Mouse (Mus musculus): ENCODE results near the gene Tcp11l1. TPM values are rescaled to one million over a fixed set of nuclear protein-coding genes. Genes with fewer than 3 reads are reported as not detected.

Tcp11l1 gene
- polyA plus RNA-seq (2011; ENCODE audit: insufficient read depth, insufficient read length, low replicate concordance, missing spikeins): 2.7 and 3.9 TPM in 2 replicates

DNA sequence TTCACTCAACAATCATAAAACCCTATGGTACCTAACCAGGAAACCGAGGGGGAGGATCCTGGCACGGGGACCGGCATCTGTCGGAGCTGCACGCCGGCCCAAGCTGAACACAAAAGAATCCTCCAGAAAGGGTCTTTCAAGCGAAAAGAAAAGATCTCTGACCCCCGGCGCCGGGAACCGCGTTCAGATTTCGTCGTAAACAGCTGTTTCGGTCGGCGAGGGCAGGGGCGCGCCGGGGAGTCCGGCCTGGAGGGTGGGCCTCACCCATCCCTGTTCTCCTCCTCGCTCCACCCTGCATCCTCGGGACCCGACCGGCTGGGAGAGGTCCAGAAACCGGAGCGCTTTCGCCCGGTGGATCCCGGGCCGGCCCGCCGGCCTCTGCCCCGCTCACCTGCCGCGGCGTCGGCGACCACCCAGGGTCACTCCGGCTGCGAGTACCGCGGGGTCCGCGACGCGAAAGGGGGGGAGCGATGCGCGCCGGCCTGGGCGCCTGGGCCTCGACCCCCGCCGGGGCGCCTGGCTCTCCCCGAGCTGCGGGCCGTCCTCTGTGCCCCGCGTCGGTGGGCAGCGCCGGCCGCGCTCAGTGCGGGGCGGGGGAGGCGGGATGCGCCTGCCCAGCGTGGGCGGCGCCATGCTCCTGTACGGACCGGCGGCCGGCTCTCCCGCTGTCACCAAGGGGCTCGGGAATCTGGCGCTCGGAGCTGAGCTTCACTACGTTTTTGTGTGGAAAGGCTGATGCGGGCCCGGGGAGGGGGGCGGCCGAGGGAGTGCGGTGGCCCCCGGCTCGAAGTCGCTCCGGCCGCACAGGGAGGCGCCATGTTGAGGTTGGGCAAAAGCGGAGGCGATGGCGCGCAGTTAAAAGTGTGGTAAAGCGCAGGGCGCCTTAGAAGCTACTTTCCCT lies at the start of gene Tcp11l1:
Tcp11l1 (minus strand) TSS at position 585 of the 901 bp plus-strand sequence.
- WGBS: under 1% methylated on average over 98 of the region's 99 CpGs
- no peak within 1 kb of the TSS; the same call in 1 of the 2 replicates for H3K27ac ChIP-seq (ENCODE audit: control insufficient read depth, insufficient read depth, low read depth, low read length, poor library complexity)
- H3K4me3 ChIP-seq (replicated peaks; ENCODE audit: control insufficient read depth, low read depth, low read length): peak within 1 kb of the TSS; percentile 55
- TF ChIP-seq CTCF (IDR thresholded peaks at IDR 0.05; ENCODE audit: control insufficient read depth, insufficient read depth, low read length) (no peak), POLR2A (IDR thresholded peaks at IDR 0.05; ENCODE audit: borderline replicate concordance, control insufficient read depth, low read depth, low read length) (no peak)
- no peaks in the 10 kb centered on the region for H3K4me1 ChIP-seq (ENCODE audit: control insufficient read depth, insufficient read depth, low read length)

DNA sequence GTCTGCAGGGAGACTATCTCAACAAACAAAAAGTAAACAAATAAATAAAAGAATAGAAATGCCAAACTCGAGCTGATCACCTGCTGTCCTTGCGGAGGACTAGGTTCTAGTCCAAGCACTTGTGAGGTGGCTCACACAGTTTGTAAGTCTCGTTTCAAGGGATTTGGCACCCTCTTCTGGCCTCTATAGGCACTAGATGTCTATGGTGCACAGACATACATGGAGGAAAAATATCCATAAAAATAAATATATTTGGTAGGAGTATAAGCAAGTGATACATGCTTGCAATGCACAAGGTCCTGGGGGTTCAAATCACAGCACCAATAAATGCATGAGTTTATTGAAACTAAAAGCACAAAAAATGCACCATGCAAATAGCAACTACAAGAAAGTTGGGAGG lies 38.6 kb upstream of the Tcp11l1 start:
- TF ChIP-seq CTCF (IDR thresholded peaks at IDR 0.05; ENCODE audit: control insufficient read depth, insufficient read depth, low read length): no peak
- Histone ChIP-seq H3K4me3 (replicated peaks; ENCODE audit: control insufficient read depth, low read depth, low read length) (no peak overlapping the region), H3K27ac (ENCODE audit: control insufficient read depth, insufficient read depth, low read depth, low read length, poor library complexity) (no peak overlapping the region), H3K4me1 (ENCODE audit: control insufficient read depth, insufficient read depth, low read length) (no peaks in the 10 kb centered on the region)
- 52% methylated on average over 3 of the region's 3 CpGs for WGBS

DNA sequence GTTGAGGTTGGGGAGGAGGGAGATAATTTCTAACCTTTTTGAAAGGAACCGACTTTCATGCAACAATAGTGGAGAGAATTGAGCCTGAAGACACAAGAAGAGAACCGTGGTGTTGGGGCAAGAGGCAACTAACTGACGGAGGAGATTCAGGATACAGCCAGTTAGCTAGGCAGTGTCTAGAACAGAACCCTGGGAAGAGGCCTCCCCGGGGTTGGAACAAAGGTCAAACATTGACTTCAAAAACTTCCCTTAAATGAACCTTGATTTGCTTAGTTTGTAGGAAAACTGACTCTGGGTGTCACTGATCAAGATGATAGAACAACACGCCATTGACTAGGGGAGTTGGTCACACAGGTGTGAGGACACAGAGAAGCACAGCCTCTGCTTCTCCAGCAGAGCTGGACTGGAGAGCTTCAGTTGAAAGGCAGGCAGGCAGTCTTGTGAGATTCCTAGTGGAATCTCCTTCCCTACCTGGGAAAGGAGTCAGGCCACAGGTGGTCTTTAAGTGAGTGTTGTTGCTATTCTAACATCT lies 36.7 kb upstream of the Tcp11l1 start:
- 70% methylated on average over 5 of the region's 5 CpGs for WGBS
- H3K27ac ChIP-seq (ENCODE audit: control insufficient read depth, insufficient read depth, low read depth, low read length, poor library complexity): no peak overlapping the region
- no peaks in the 10 kb centered on the region for H3K4me1 ChIP-seq (ENCODE audit: control insufficient read depth, insufficient read depth, low read length)
- no peak overlapping the region for H3K4me3 ChIP-seq (replicated peaks; ENCODE audit: control insufficient read depth, low read depth, low read length)
- TF ChIP-seq POLR2A (IDR thresholded peaks at IDR 0.05; ENCODE audit: borderline replicate concordance, control insufficient read depth, low read depth, low read length) (no peak), CTCF (IDR thresholded peaks at IDR 0.05; ENCODE audit: control insufficient read depth, insufficient read depth, low read length) (no peak)

DNA sequence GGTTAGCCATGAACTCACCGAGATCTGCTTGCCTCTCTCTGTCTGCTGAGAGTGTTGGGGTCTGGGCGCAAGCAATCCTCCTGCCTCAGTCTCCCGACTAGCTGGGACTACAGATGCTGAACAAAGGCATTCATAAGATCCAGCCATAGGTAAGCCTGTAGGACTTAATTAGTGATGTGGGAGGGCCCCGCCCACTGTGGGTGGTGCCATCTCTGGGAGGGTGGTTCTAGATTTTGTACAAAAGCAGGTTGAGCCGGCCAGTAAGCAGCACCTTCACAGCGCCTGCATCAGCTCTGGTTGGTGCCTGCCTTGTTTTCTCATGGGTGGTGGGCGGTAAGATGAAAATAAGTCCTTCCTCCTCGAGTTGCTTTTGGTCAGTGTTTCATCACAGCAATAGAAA lies 34.3 kb upstream of the Tcp11l1 start:
- Histone ChIP-seq H3K4me1 (ENCODE audit: control insufficient read depth, insufficient read depth, low read length) (no peaks in the 10 kb centered on the region), H3K27ac (ENCODE audit: control insufficient read depth, insufficient read depth, low read depth, low read length, poor library complexity) (no peak overlapping the region), H3K4me3 (replicated peaks; ENCODE audit: control insufficient read depth, low read depth, low read length) (no peak overlapping the region)
- TF ChIP-seq CTCF (IDR thresholded peaks at IDR 0.05; ENCODE audit: control insufficient read depth, insufficient read depth, low read length) (no peak), POLR2A (IDR thresholded peaks at IDR 0.05; ENCODE audit: borderline replicate concordance, control insufficient read depth, low read depth, low read length) (no peak)
- 56% methylated on average over 8 of the region's 8 CpGs for WGBS

- no peak overlapping the region for H3K4me3 ChIP-seq (replicated peaks; ENCODE audit: control insufficient read depth, low read depth, low read length)
- TF ChIP-seq POLR2A (IDR thresholded peaks at IDR 0.05; ENCODE audit: borderline replicate concordance, control insufficient read depth, low read depth, low read length): no peak
- no peak for TF ChIP-seq CTCF (IDR thresholded peaks at IDR 0.05; ENCODE audit: control insufficient read depth, insufficient read depth, low read length)
- H3K27ac ChIP-seq (ENCODE audit: control insufficient read depth, insufficient read depth, low read depth, low read length, poor library complexity): no peak overlapping the region
- no peaks in the 10 kb centered on the region for H3K4me1 ChIP-seq (ENCODE audit: control insufficient read depth, insufficient read depth, low read length)
- 70% methylated on average over 5 of the region's 5 CpGs for WGBS
Measured at GRCm38 (mm10) chr2:104743971-104744370, 32.0 kb upstream of the Tcp11l1 start.

DNA sequence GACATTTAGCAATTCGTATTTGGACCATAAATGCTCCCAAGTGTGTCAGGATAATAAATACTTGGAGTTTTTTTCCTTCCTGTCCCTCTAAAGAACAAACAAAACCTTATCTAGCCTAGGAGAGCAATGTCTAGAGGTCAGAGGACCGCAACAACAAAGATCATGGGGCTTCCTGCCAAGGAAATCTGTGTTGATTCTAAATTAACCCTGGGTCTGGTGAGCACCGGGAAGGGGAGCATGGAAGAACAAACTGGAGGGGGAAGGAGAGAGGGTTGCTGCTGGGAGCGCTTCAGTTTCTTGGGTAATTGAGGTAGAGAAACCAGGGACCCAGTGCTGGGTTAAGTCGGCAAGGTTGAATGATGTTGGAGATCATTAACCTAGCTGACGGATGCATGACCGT lies 31.2 kb upstream of the Tcp11l1 start:
- Histone ChIP-seq H3K4me3 (replicated peaks; ENCODE audit: control insufficient read depth, low read depth, low read length) (no peak overlapping the region), H3K4me1 (ENCODE audit: control insufficient read depth, insufficient read depth, low read length) (no peaks in the 10 kb centered on the region), H3K27ac (ENCODE audit: control insufficient read depth, insufficient read depth, low read depth, low read length, poor library complexity) (no peak overlapping the region)
- WGBS: 34% methylated on average over 7 of the region's 7 CpGs
- TF ChIP-seq POLR2A (IDR thresholded peaks at IDR 0.05; ENCODE audit: borderline replicate concordance, control insufficient read depth, low read depth, low read length) (no peak), CTCF (IDR thresholded peaks at IDR 0.05; ENCODE audit: control insufficient read depth, insufficient read depth, low read length) (no peak)

DNA sequence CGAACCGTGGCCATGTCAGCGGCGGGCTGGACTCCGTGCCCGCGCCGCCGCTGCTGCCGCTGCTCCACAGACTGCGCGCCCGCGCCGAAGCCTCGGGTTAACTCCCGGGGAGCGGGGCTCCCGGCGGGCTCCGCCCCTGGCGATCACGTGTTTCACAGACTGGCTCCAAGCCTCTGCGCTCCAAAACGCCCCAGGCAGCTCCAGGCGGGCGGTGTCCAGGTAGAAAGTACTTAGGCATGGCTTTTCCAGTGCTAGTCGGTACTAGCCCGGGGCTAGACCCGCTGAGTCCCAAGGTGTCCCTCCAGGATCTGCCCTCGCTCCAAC lies 30.7 kb upstream of the Tcp11l1 start, which contains the start of gene Depdc7:
Depdc7 (minus strand) TSS at position 138 of the 324 bp plus-strand sequence.
- Histone ChIP-seq H3K27ac (ENCODE audit: control insufficient read depth, insufficient read depth, low read depth, low read length, poor library complexity) (no peak within 1 kb of the TSS), H3K4me1 (ENCODE audit: control insufficient read depth, insufficient read depth, low read length) (no peaks in the 10 kb centered on the region), H3K4me3 (replicated peaks; ENCODE audit: control insufficient read depth, low read depth, low read length) (peak within 1 kb of the TSS; percentile 25)
- WGBS: 1% methylated on average over 31 of the region's 31 CpGs
- TF ChIP-seq CTCF (IDR thresholded peaks at IDR 0.05; ENCODE audit: control insufficient read depth, insufficient read depth, low read length) (no peak), POLR2A (IDR thresholded peaks at IDR 0.05; ENCODE audit: borderline replicate concordance, control insufficient read depth, low read depth, low read length) (no peak)

GRCm38 (mm10) chr2:104741896-104742740 lies 30.1 kb upstream of the Tcp11l1 start:
- TF ChIP-seq POLR2A (IDR thresholded peaks at IDR 0.05; ENCODE audit: borderline replicate concordance, control insufficient read depth, low read depth, low read length) (no peak), CTCF (IDR thresholded peaks at IDR 0.05; ENCODE audit: control insufficient read depth, insufficient read depth, low read length) (no peak)
- Histone ChIP-seq H3K4me1 (ENCODE audit: control insufficient read depth, insufficient read depth, low read length) (no peaks in the 10 kb centered on the region), H3K27ac (ENCODE audit: control insufficient read depth, insufficient read depth, low read depth, low read length, poor library complexity) (no peak overlapping the region), H3K4me3 (replicated peaks; ENCODE audit: control insufficient read depth, low read depth, low read length) (peak overlapping the region; percentile 25)
- WGBS: 9% methylated on average over 46 of the region's 46 CpGs

Data from bone marrow, adult 2 months (tissue).